Mouse (Mus musculus) cerebellum, postnatal 4 days (tissue): ENCODE data around the gene Ccdc57.
"Not testable (repeated sequence)": the region's sequence is repeated elsewhere in the genome, so short reads cannot be mapped to it uniquely, and the experiment has no call there.

Source experiments
- DNase-seq, 2 experiments: peaks; one replicate each; pipeline ENCODE4 v3.0.0; 2022; ENCODE audit warnings: low spot score in 2 of 2, mixed read lengths in 1 of 2

Gene Ccdc57

GRCm38 (mm10) chr11:120903159-120903850 lies 29.4 kb downstream of the Ccdc57 start:
- no peak for DNase-seq

GRCm38 (mm10) chr11:120902487-120903142 lies 30.1 kb downstream of the Ccdc57 start:
- DNase-seq = no peak

DNA sequence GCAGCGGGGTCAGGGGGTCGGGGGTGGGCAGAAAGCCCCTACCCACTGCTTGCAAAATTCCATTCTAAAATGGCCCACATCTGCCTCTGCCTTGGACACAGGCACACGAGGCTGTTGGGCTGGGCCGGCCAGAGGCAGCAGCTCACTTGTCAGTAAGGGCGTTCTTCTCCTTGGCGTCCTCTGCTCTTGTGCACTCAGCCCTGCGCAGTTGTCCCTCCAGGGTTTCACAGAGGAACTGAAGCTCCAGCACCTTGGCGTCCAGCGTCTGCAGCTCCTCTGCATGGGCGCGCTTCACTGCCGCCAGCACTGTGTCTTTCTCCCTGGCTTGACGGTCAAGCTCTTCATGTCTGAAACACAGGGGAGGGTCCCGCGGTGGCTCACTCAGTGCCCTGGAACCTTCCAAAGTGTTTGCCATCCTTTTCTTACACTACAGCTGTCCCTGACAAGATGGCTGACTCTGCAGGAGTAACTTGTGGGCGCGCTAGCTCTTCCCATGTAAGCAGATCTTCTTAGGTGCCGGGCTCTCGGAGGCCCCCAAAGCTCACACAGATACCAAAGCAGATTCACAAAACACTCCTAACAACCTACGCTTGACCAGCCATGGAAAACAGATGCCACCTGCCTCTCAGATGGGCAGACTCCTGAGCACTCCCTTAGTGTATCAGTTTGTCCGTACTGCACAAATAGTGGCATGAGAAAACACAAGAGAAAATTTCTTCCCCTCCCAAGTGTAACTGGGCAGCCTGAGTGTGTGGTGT lies 30.8 kb downstream of the Ccdc57 start:
- DNase-seq = no peak

GRCm38 (mm10) chr11:120900276-120901244 lies 32.1 kb downstream of the Ccdc57 start:
- no peak for DNase-seq

DNA sequence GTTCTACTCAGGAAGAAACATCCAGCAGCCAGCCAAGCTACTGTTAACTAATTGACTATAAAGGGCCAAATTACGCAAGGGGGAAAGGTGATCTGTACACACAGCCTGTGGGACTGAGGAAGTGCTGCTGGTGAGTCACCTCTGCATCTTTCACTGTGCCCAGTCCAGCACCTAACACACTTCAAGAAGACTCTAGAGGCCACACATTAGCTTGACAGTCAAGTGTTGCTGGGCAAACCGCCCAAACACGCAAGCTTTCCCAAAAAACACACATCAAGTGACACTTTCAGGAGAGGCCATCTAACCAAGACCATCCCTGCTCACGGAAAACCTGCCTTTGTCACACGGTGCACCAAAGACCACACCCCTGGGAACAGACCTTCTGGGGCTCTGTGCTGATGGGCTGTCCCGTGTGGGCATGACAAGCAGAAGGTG lies 34.5 kb downstream of the Ccdc57 start:
- DNase-seq = no peak

- no peak for DNase-seq
Observed at GRCm38 (mm10) chr11:120895441-120895840, 37.2 kb downstream of the Ccdc57 start.

DNA sequence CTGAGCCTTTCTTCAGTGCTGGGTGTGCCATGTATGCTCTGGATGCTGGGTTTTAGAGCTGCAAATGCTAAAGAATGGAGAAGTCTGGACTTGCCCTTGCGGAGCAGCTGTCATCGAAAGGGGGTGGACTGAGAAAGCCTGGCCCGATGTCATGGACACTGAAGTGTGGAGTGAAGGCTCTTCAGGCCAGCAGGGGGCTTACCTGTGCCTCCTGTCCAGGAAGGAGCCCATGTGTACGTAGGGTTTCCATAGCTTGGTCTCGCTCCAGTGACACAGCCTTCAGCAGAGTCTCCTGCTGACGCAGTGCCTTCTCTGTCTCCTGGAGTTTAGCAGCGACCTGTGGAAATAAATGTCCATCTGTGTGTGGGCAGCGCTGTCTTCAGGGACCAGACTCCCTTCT lies 38.3 kb downstream of the Ccdc57 start:
- no peak for DNase-seq

GRCm38 (mm10) chr11:120889216-120889615 lies 43.5 kb downstream of the Ccdc57 start:
- DNase-seq = no peak

GRCm38 (mm10) chr11:120888718-120889117 lies 44.0 kb downstream of the Ccdc57 start:
- no peak for DNase-seq

- no peak for DNase-seq
Observed at GRCm38 (mm10) chr11:120887502-120887901, 45.2 kb downstream of the Ccdc57 start.

- DNase-seq = no peak
Observed at GRCm38 (mm10) chr11:120886462-120886861, 46.2 kb downstream of the Ccdc57 start.

DNA sequence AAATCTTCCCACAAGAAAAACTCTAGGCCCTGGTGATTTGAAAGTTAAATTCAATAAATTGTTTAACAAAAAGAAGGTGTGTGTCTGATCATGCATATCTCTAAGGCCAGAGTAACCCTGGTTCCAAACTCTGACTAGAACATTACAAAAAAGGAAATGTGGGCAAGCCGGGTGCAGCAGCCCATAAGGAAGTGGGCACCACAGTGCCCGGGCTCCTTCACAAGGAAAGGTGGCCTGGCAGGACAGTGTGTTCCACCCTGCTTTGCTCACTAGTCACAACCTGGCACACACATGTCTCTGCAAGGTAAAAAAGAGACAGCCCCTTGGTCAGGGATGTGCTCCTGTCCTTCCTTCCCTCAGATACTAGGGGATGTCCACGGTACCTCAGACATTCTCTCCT lies 49.1 kb downstream of the Ccdc57 start:
- DNase-seq = no peak

GRCm38 (mm10) chr11:120882931-120883330 lies 49.7 kb downstream of the Ccdc57 start:
- no peak for DNase-seq

GRCm38 (mm10) chr11:120873206-120873605 lies 59.5 kb downstream of the Ccdc57 start:
- no peak for DNase-seq

DNA sequence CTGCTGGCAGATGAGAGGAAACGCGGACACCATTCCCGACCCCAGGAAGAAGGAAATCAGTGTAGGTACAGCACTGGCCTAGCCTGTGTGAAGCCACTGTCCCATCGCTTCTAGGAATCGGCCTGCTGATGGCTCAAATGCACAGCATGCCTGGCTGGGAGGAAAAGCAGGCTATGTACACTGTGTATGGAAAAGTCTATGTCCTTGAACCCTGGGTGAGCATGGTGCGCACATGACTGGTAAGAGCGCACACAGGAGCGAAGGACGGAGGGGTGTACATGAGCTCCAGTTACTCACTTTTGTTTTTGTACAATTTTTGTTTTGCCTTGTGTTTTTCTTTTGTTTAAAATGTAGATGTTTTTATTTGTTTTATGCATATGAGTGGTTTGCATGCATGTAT lies 61.2 kb downstream of the Ccdc57 start:
- no peak for DNase-seq

DNA sequence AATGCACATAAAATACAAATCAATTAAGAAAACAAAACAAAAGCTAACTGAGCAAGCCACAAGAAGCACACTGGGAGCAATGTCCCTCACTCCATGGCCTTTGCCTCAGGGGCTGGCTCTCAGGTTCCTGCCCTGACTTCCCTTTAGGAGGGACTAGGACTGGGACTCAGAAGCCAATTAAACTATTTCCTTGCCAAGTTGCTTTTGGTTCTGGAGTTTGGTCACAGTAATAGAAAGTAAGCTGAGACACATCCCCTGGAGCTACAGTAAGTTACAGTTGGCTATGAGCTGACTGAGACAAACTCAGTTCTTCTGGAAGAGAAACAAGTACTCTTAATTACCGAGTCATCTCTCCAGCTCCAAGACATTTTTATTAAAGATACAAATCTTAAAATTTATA lies 66.9 kb downstream of the Ccdc57 start:
- no peak for DNase-seq

DNA sequence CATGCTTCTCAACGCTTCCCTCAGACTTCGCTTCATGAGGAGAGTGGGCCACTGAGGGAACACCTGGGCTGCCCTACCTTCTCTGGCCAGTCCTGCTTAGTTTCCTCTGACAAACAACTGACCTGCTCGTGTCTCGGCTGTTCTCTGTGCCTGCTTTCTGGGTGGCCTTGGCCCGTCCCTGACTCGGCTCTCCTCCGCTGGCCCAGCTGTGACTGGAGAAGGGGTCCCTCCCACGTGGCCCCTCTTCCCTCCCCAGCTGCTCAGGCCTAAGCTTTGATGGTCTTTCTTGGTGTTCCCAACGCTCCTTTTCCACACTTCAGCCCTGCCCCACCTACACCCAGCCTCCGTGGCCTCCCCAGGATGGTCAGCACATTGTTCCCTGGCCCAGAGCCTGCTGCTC lies 69.9 kb downstream of the Ccdc57 start:
- no peak for DNase-seq

GRCm38 (mm10) chr11:120855938-120856337 lies 76.7 kb downstream of the Ccdc57 start:
- not testable (repeated sequence) for DNase-seq

- no peak for DNase-seq
Observed at GRCm38 (mm10) chr11:120853788-120854187, 78.9 kb downstream of the Ccdc57 start.

- DNase-seq = no peak
Observed at GRCm38 (mm10) chr11:120853158-120853557, 79.5 kb downstream of the Ccdc57 start.

DNA sequence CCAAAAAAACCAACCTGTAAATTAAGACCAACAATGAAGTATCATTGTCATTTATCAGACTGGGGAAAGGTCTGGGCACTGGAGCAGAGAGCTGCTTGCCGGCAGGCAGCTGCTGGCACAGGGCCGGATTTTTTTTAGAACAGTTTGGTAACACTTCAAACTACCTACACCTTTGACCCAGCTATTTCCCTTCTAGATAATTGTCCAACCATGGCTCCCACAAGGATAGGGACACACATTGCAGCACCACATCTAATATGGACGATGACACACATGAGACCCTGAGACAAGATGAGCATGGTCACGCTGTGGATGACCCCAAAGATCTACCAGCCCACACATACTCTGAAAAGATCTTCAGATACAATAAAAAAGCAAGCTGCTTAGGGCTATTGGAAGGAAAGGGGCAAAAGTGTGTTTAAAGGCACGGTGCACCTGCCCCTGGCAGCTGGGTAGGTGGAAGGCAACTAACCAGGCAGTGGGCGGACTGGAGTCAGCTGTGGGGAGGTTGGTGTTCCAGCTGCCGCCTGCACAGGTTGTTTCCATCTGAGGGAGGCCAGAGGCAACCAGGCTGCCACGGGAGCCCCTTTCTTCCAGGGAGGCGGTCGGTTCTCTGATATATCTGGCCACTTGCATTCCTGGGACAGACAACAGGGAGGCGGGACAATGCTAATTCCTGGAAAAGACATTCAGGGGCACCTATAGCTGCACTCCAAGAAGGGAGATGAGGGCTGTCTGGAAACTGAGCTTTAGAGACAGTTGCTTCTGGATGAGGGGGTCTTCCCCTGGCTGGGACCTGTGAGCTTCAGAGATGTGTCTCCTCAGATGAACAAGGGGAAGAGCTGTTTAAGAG lies 80.4 kb downstream of the Ccdc57 start:
- no peak for DNase-seq
